Mouse (Mus musculus): ENCODE measurements around the gene Myg1. TPM values are rescaled to one million over a fixed set of nuclear protein-coding genes. Genes with fewer than 3 reads are reported as not detected.
"Not testable (repeated sequence)": the region's sequence is repeated elsewhere in the genome, so short reads cannot be mapped to it uniquely, and the experiment has no call there.

Gene Myg1
- polyA plus RNA-seq, 1 experiment from 2014 or later: 59.9 TPM

GRCm38 (mm10) chr15:102326892-102327291 lies 4.6 kb upstream of the Myg1 start:
- Histone ChIP-seq H3K27me3 (ENCODE audit: control insufficient read depth, insufficient read depth, low read length) (no peaks in the 10 kb centered on the region), H3K4me3 (ENCODE audit: control insufficient read depth in 1 of 2, insufficient read depth in 1 of 2, low read depth in 1 of 2, low read length in 2 of 2) (peak overlapping the region; percentile 91 to 92; a peak in 3 of 4 replicates), H3K27ac (replicated peaks in 1 of 2; ENCODE audit: control insufficient read depth in 1 of 2, insufficient read depth in 1 of 2, low read depth in 2 of 2, low read length in 2 of 2) (peak overlapping the region in 1 of 2 experiments; percentile 74; a peak in 1 of 4 replicates), H3K4me2 (ENCODE audit: low read length) (peak overlapping the region; percentile 86), H3K4me1 (ENCODE audit: control insufficient read depth in 2 of 2, insufficient read depth in 2 of 2, low read length in 2 of 2) (peaks cover 7 to 13% of the 10 kb centered on the region in 2 experiments; a peak in 3 of 4 replicates), H3K9me3 (ENCODE audit: control insufficient read depth, low read length) (no peaks in the 10 kb centered on the region), H3K36me3 (ENCODE audit: control insufficient read depth, insufficient read depth, low read length) (peaks cover 57% of the 10 kb centered on the region), H3K9ac (ENCODE audit: low read length) (peak overlapping the region; percentile 76)
- 50% methylated on average over 8 of the region's 8 CpGs for WGBS
- no peak for ATAC-seq (ENCODE audit: insufficient number of reproducible peaks, insufficient read depth, low FRiP score, low read depth)

GRCm38 (mm10) chr15:102335254-102335653 lies 3.7 kb downstream of the Myg1 start:
- no peak overlapping the region for H3K4me2 ChIP-seq (ENCODE audit: low read length)
- peaks cover 7 to 15% of the 10 kb centered on the region in 2 experiments for H3K4me1 ChIP-seq (ENCODE audit: control insufficient read depth in 2 of 2, insufficient read depth in 2 of 2, low read length in 2 of 2)
- ATAC-seq (ENCODE audit: insufficient number of reproducible peaks, insufficient read depth, low FRiP score, low read depth): no peak
- no peaks in the 10 kb centered on the region for H3K9me3 ChIP-seq (ENCODE audit: control insufficient read depth, low read length)
- H3K27ac ChIP-seq (replicated peaks in 1 of 2; ENCODE audit: control insufficient read depth in 1 of 2, insufficient read depth in 1 of 2, low read depth in 2 of 2, low read length in 2 of 2): no peak overlapping the region
- H3K4me3 ChIP-seq (ENCODE audit: control insufficient read depth in 1 of 2, insufficient read depth in 1 of 2, low read depth in 1 of 2, low read length in 2 of 2): no peak overlapping the region
- H3K36me3 ChIP-seq (ENCODE audit: control insufficient read depth, insufficient read depth, low read length): peaks cover 80% of the 10 kb centered on the region
- no peaks in the 10 kb centered on the region for H3K27me3 ChIP-seq (ENCODE audit: control insufficient read depth, insufficient read depth, low read length)
- 81% methylated on average over 8 of the region's 8 CpGs for WGBS
- H3K9ac ChIP-seq (ENCODE audit: low read length): no peak overlapping the region

- H3K4me2 ChIP-seq (ENCODE audit: low read length); H3K27ac ChIP-seq (replicated peaks in 1 of 2; ENCODE audit: control insufficient read depth in 1 of 2, insufficient read depth in 1 of 2, low read depth in 2 of 2, low read length in 2 of 2); H3K27me3 ChIP-seq (ENCODE audit: control insufficient read depth, insufficient read depth, low read length); H3K9me3 ChIP-seq (ENCODE audit: control insufficient read depth, low read length); ATAC-seq (ENCODE audit: insufficient number of reproducible peaks, insufficient read depth, low FRiP score, low read depth); H3K9ac ChIP-seq (ENCODE audit: low read length); H3K4me3 ChIP-seq (ENCODE audit: control insufficient read depth in 1 of 2, insufficient read depth in 1 of 2, low read depth in 1 of 2, low read length in 2 of 2): not testable (repeated sequence)
- peaks cover 80% of the 10 kb centered on the region for H3K36me3 ChIP-seq (ENCODE audit: control insufficient read depth, insufficient read depth, low read length)
- peaks cover 7 to 15% of the 10 kb centered on the region in 2 experiments for H3K4me1 ChIP-seq (ENCODE audit: control insufficient read depth in 2 of 2, insufficient read depth in 2 of 2, low read length in 2 of 2)
- WGBS: 90% methylated on average over 5 of the region's 5 CpGs
These were observed 4.4 kb downstream of the Myg1 start for GRCm38 (mm10) chr15:102335925-102336324.

GRCm38 (mm10) chr15:102336946-102337345 lies 5.4 kb downstream of the Myg1 start:
- no peak overlapping the region for H3K4me3 ChIP-seq (ENCODE audit: control insufficient read depth in 1 of 2, insufficient read depth in 1 of 2, low read depth in 1 of 2, low read length in 2 of 2)
- no peak overlapping the region for H3K4me2 ChIP-seq (ENCODE audit: low read length)
- peaks cover 80% of the 10 kb centered on the region for H3K36me3 ChIP-seq (ENCODE audit: control insufficient read depth, insufficient read depth, low read length)
- no peak overlapping the region for H3K27ac ChIP-seq (replicated peaks in 1 of 2; ENCODE audit: control insufficient read depth in 1 of 2, insufficient read depth in 1 of 2, low read depth in 2 of 2, low read length in 2 of 2)
- WGBS: 82% methylated on average over 4 of the region's 4 CpGs
- no peak for ATAC-seq (ENCODE audit: insufficient number of reproducible peaks, insufficient read depth, low FRiP score, low read depth)
- no peaks in the 10 kb centered on the region for H3K27me3 ChIP-seq (ENCODE audit: control insufficient read depth, insufficient read depth, low read length)
- H3K4me1 ChIP-seq (ENCODE audit: control insufficient read depth in 2 of 2, insufficient read depth in 2 of 2, low read length in 2 of 2): peaks cover 4 to 11% of the 10 kb centered on the region in 2 experiments
- H3K9ac ChIP-seq (ENCODE audit: low read length): no peak overlapping the region
- H3K9me3 ChIP-seq (ENCODE audit: control insufficient read depth, low read length): no peaks in the 10 kb centered on the region

GRCm38 (mm10) chr15:102339612-102340011 lies 8.1 kb downstream of the Myg1 start:
- H3K27me3 ChIP-seq (ENCODE audit: control insufficient read depth, insufficient read depth, low read length): no peaks in the 10 kb centered on the region
- H3K4me1 ChIP-seq (ENCODE audit: control insufficient read depth in 2 of 2, insufficient read depth in 2 of 2, low read length in 2 of 2): no peaks in the 10 kb centered on the region
- H3K27ac ChIP-seq (replicated peaks in 1 of 2; ENCODE audit: control insufficient read depth in 1 of 2, insufficient read depth in 1 of 2, low read depth in 2 of 2, low read length in 2 of 2): no peak overlapping the region
- H3K9ac ChIP-seq (ENCODE audit: low read length): no peak overlapping the region
- H3K4me2 ChIP-seq (ENCODE audit: low read length): no peak overlapping the region
- 65% methylated on average over 5 of the region's 5 CpGs for WGBS
- no peaks in the 10 kb centered on the region for H3K9me3 ChIP-seq (ENCODE audit: control insufficient read depth, low read length)
- H3K4me3 ChIP-seq (ENCODE audit: control insufficient read depth in 1 of 2, insufficient read depth in 1 of 2, low read depth in 1 of 2, low read length in 2 of 2): no peak overlapping the region
- peaks cover 75% of the 10 kb centered on the region for H3K36me3 ChIP-seq (ENCODE audit: control insufficient read depth, insufficient read depth, low read length)
- no peak for ATAC-seq (ENCODE audit: insufficient number of reproducible peaks, insufficient read depth, low FRiP score, low read depth)

- peaks cover 74% of the 10 kb centered on the region for H3K36me3 ChIP-seq (ENCODE audit: control insufficient read depth, insufficient read depth, low read length)
- no peak overlapping the region for H3K4me2 ChIP-seq (ENCODE audit: low read length)
- H3K4me3 ChIP-seq (ENCODE audit: control insufficient read depth in 1 of 2, insufficient read depth in 1 of 2, low read depth in 1 of 2, low read length in 2 of 2): no peak overlapping the region
- H3K27ac ChIP-seq (replicated peaks in 1 of 2; ENCODE audit: control insufficient read depth in 1 of 2, insufficient read depth in 1 of 2, low read depth in 2 of 2, low read length in 2 of 2): no peak overlapping the region
- no peak overlapping the region for H3K9ac ChIP-seq (ENCODE audit: low read length)
- no peaks in the 10 kb centered on the region for H3K4me1 ChIP-seq (ENCODE audit: control insufficient read depth in 2 of 2, insufficient read depth in 2 of 2, low read length in 2 of 2)
- WGBS: 9% methylated on average over 1 of the region's 1 CpGs
- ATAC-seq (ENCODE audit: insufficient number of reproducible peaks, insufficient read depth, low FRiP score, low read depth): no peak
- no peaks in the 10 kb centered on the region for H3K9me3 ChIP-seq (ENCODE audit: control insufficient read depth, low read length)
- H3K27me3 ChIP-seq (ENCODE audit: control insufficient read depth, insufficient read depth, low read length): no peaks in the 10 kb centered on the region
These were observed 10.1 kb downstream of the Myg1 start for GRCm38 (mm10) chr15:102341580-102341979.

- peaks cover 50% of the 10 kb centered on the region for H3K36me3 ChIP-seq (ENCODE audit: control insufficient read depth, insufficient read depth, low read length)
- 94% methylated on average over 3 of the region's 3 CpGs for WGBS
- ATAC-seq (ENCODE audit: insufficient number of reproducible peaks, insufficient read depth, low FRiP score, low read depth): no peak
These were observed 13.0 kb downstream of the Myg1 start for GRCm38 (mm10) chr15:102344490-102344889.

GRCm38 (mm10) chr15:102346444-102346843 lies 14.9 kb downstream of the Myg1 start:
- 64% methylated on average over 4 of the region's 4 CpGs for WGBS
- H3K9ac ChIP-seq (ENCODE audit: low read length): no peak overlapping the region
- H3K27me3 ChIP-seq (ENCODE audit: control insufficient read depth, insufficient read depth, low read length): no peaks in the 10 kb centered on the region
- H3K9me3 ChIP-seq (ENCODE audit: control insufficient read depth, low read length): no peaks in the 10 kb centered on the region
- no peak overlapping the region for H3K27ac ChIP-seq (replicated peaks in 1 of 2; ENCODE audit: control insufficient read depth in 1 of 2, insufficient read depth in 1 of 2, low read depth in 2 of 2, low read length in 2 of 2)
- H3K36me3 ChIP-seq (ENCODE audit: control insufficient read depth, insufficient read depth, low read length): peaks cover 38% of the 10 kb centered on the region
- H3K4me2 ChIP-seq (ENCODE audit: low read length): no peak overlapping the region
- no peak overlapping the region for H3K4me3 ChIP-seq (ENCODE audit: control insufficient read depth in 1 of 2, insufficient read depth in 1 of 2, low read depth in 1 of 2, low read length in 2 of 2)
- H3K4me1 ChIP-seq (ENCODE audit: control insufficient read depth in 2 of 2, insufficient read depth in 2 of 2, low read length in 2 of 2): peaks cover 0 to 10% of the 10 kb centered on the region in 2 experiments; a peak in 3 of 4 replicates
- no peak for ATAC-seq (ENCODE audit: insufficient number of reproducible peaks, insufficient read depth, low FRiP score, low read depth)

More at GRCm38 (mm10) chr15:102344490-102344889, 13.0 kb downstream of the Myg1 start:
- Histone ChIP-seq H3K9ac (ENCODE audit: low read length) (no peak overlapping the region), H3K4me3 (ENCODE audit: control insufficient read depth in 1 of 2, insufficient read depth in 1 of 2, low read depth in 1 of 2, low read length in 2 of 2) (no peak overlapping the region), H3K27ac (replicated peaks in 1 of 2; ENCODE audit: control insufficient read depth in 1 of 2, insufficient read depth in 1 of 2, low read depth in 2 of 2, low read length in 2 of 2) (no peak overlapping the region), H3K9me3 (ENCODE audit: control insufficient read depth, low read length) (no peaks in the 10 kb centered on the region), H3K4me1 (ENCODE audit: control insufficient read depth in 2 of 2, insufficient read depth in 2 of 2, low read length in 2 of 2) (peaks cover 0 to 1% of the 10 kb centered on the region in 2 experiments; a peak in 2 of 4 replicates), H3K4me2 (ENCODE audit: low read length) (no peak overlapping the region), H3K27me3 (ENCODE audit: control insufficient read depth, insufficient read depth, low read length) (no peaks in the 10 kb centered on the region)

Data from heart, embryonic 14.5 days (tissue).